Mouse (Mus musculus) E14TG2a.4 (cell line): Measurements from ENCODE around the gene A930033H14Rik.

ENCODE experiments used
- CTCF ChIP-seq: conservative IDR thresholded peaks from 2 replicates; pipeline ENCODE4 v1.5.1; 2014; ENCODE audit warnings: low read length
- NANOG ChIP-seq: IDR thresholded peaks from 2 replicates; pipeline ENCODE4 v1.6.1; 2014; ENCODE audit warnings: borderline replicate concordance, low read length, mixed read lengths
- POU5F1 ChIP-seq: IDR thresholded peaks from 2 replicates; pipeline ENCODE4 v1.6.1; 2014; ENCODE audit warnings: low read length, borderline replicate concordance

- TF ChIP-seq CTCF (no peak), POU5F1 (no peak), NANOG (no peak)
These were observed 46.4 kb downstream of the A930033H14Rik start for GRCm38 (mm10) chr10:69166514-69166913.
